Mouse (Mus musculus) CH12.LX (cell line): Measurements from ENCODE around the gene Plk3. TPM values are rescaled to one million over a fixed set of nuclear protein-coding genes. Genes with fewer than 3 reads are reported as not detected.
A peak's percentile ranks its signal among the peaks of the same experiment; 100 is the strongest.

Source experiments
- DNase-seq: peaks from one replicate; pipeline ENCODE4 v3.0.0-alpha.2; 2013; ENCODE audit errors: extremely low read depth
- H3K27ac ChIP-seq: 2 replicates; pipeline ENCODE4 v1.5.1; 2012; ENCODE audit warnings: low read depth, mild to moderate bottlenecking, control low read depth, moderate library complexity; ENCODE audit not compliant: insufficient read depth
- H3K27me3 ChIP-seq: replicated peaks from 2 replicates; pipeline ENCODE3; 2012; ENCODE audit warnings: inconsistent platforms
- H3K36me3 ChIP-seq, 2 experiments: replicated peaks in 1 of 2; 2 replicates each; pipeline versions ENCODE3 to v1.6.1; 2012; ENCODE audit warnings: inconsistent platforms in 1 of 2, low read length in 1 of 2, mild to moderate bottlenecking in 1 of 2, mixed read lengths in 1 of 2, moderate library complexity in 1 of 2; ENCODE audit not compliant: control insufficient read depth in 1 of 2, insufficient read depth in 1 of 2
- H3K4me1 ChIP-seq, 2 experiments: 2 replicates each; pipeline ENCODE4 v1.6.1; 2012; ENCODE audit warnings: inconsistent platforms in 1 of 2, moderate library complexity in 1 of 2; ENCODE audit not compliant: insufficient read depth in 2 of 2, control insufficient read depth in 1 of 2
- H3K4me2 ChIP-seq: 2 replicates; pipeline ENCODE4 v1.6.1; 2012; ENCODE audit warnings: low read depth, mild to moderate bottlenecking, control low read depth; ENCODE audit not compliant: poor library complexity, insufficient read depth, severe bottlenecking
- H3K4me3 ChIP-seq, 3 experiments: fragments of 150-350 bp in 1 of 3; sonication (generic) in 1 of 3; replicated peaks in 1 of 3; 2 replicates each; pipeline versions ENCODE3 to v1.5.1; 2011 to 2012; ENCODE audit warnings: low read depth in 2 of 3, low read length in 2 of 3, mild to moderate bottlenecking in 2 of 3, moderate library complexity in 2 of 3, control low read depth in 1 of 3, improper control_type of control experiment in 1 of 3, inconsistent platforms in 1 of 3, mixed read lengths in 1 of 3; ENCODE audit not compliant: poor library complexity in 1 of 3
- H3K79me2 ChIP-seq: replicated peaks from 2 replicates; pipeline ENCODE4 v1.6.1; 2012; ENCODE audit warnings: mild to moderate bottlenecking, moderate library complexity; ENCODE audit not compliant: control insufficient read depth, poor library complexity, insufficient read depth, severe bottlenecking; ENCODE audit errors: extremely low read depth
- H3K9ac ChIP-seq: 2 replicates; pipeline ENCODE4 v1.6.1; 2012; ENCODE audit warnings: low read depth, mild to moderate bottlenecking, control low read depth, moderate library complexity; ENCODE audit not compliant: insufficient read depth
- H3K9me3 ChIP-seq: replicated peaks from 2 replicates; pipeline ENCODE3; 2012; ENCODE audit warnings: low read length, inconsistent platforms, mixed read lengths
- CTCF ChIP-seq, 2 experiments: IDR thresholded peaks in 1 of 2; conservative IDR thresholded peaks in 1 of 2; 2 replicates each; pipeline ENCODE4 v1.5.1; 2011 to 2012; ENCODE audit warnings: low read depth in 2 of 2, low read length in 2 of 2, improper control_type of control experiment in 1 of 2, inconsistent platforms in 1 of 2, mild to moderate bottlenecking in 1 of 2, moderate library complexity in 1 of 2
- ELF1 ChIP-seq: IDR thresholded peaks from 2 replicates; pipeline ENCODE4 v1.6.1; 2014; ENCODE audit warnings: low read depth, mild to moderate bottlenecking, inconsistent platforms, low read length, improper control_type of control experiment
- ETS1 ChIP-seq: conservative IDR thresholded peaks from 2 replicates; pipeline ENCODE4 v1.6.1; 2012; ENCODE audit warnings: low read depth, mild to moderate bottlenecking, inconsistent platforms, low read length, improper control_type of control experiment, moderate library complexity
- HCFC1 ChIP-seq: IDR thresholded peaks from 2 replicates; pipeline ENCODE4 v1.6.1; 2012; ENCODE audit warnings: low read depth, mild to moderate bottlenecking, inconsistent platforms, low read length, improper control_type of control experiment
- IRF4 ChIP-seq: IDR thresholded peaks from 2 replicates; pipeline ENCODE4 v1.6.1; 2014; ENCODE audit warnings: low read depth, mild to moderate bottlenecking, inconsistent platforms, low read length, improper control_type of control experiment
- JUND ChIP-seq: conservative IDR thresholded peaks from 2 replicates; pipeline ENCODE4 v1.6.1; 2011; ENCODE audit warnings: low read depth, low read length, improper control_type of control experiment
- MEF2A ChIP-seq: IDR thresholded peaks from 2 replicates; pipeline ENCODE4 v1.6.1; 2014; ENCODE audit warnings: low read depth, mild to moderate bottlenecking, inconsistent platforms, low read length, improper control_type of control experiment, borderline replicate concordance
- NELFE ChIP-seq: IDR thresholded peaks from 2 replicates; pipeline ENCODE4 v1.6.1; 2011; ENCODE audit warnings: low read depth, low read length, improper control_type of control experiment
- PAX5 ChIP-seq: IDR thresholded peaks from 2 replicates; pipeline ENCODE4 v1.6.1; 2012; ENCODE audit warnings: low read length, inconsistent platforms, mixed read lengths
- POLR2A ChIP-seq: IDR thresholded peaks from 2 replicates; pipeline ENCODE4 v1.6.1; 2011; ENCODE audit warnings: low read depth, mild to moderate bottlenecking, improper control_type of control experiment, low read length
- RAD21 ChIP-seq: IDR thresholded peaks from 2 replicates; pipeline ENCODE4 v1.6.1; 2011; ENCODE audit warnings: low read depth, mild to moderate bottlenecking, low read length, improper control_type of control experiment, moderate library complexity
- SIN3A ChIP-seq: IDR thresholded peaks from 2 replicates; pipeline ENCODE4 v1.6.1; 2012; ENCODE audit warnings: low read length, improper control_type of control experiment, inconsistent platforms
- SMC3 ChIP-seq: IDR thresholded peaks from 2 replicates; pipeline ENCODE4 v1.6.1; 2011; ENCODE audit warnings: low read depth, low read length, improper control_type of control experiment
- TCF12 ChIP-seq: IDR thresholded peaks from 2 replicates; pipeline ENCODE4 v1.6.1; 2014; ENCODE audit warnings: low read depth, mild to moderate bottlenecking, inconsistent platforms, low read length, improper control_type of control experiment
- USF2 ChIP-seq: conservative IDR thresholded peaks from 2 replicates; pipeline ENCODE4 v1.6.1; 2011; ENCODE audit warnings: low read depth, low read length, improper control_type of control experiment
- ZC3H11A ChIP-seq: IDR thresholded peaks from 2 replicates; pipeline ENCODE4 v1.6.1; 2012; ENCODE audit warnings: low read depth, mild to moderate bottlenecking, inconsistent platforms, low read length, improper control_type of control experiment
- dilution Hi-C: fragments of 300-500 bp; cut with MboI; formaldehyde crosslinking; loops from 2 replicates; pipeline ENCODE4 v1.14.3; 2020; ENCODE audit warnings: low sequenced_read_pairs; ENCODE audit not compliant: extremely low pct_unique_long_range_greater_than_20kb, extremely low pct_ligation_motif_present
- in situ Hi-C: fragments of 300-500 bp; cut with MboI; formaldehyde crosslinking; loops from 3 replicates; pipeline ENCODE4 v1.14.3; 2019; ENCODE audit warnings: low sequenced_read_pairs, low pct_ligation_motif_present, low pct_unique_long_range_greater_than_20kb, mixed read lengths
- polyA plus RNA-seq: library from polyadenylated mRNA; unstranded; fragments of >175 nt; gene quantifications from 2 replicates; pipeline ENCODE4 v1.2.1, GENCODE M21; 2012; ENCODE audit warnings: low read depth; ENCODE audit not compliant: insufficient read length
- total RNA-seq, 2 experiments: library from RNA; depleted of rRNA; stranded (reverse); fragments of 300-350 nt in 1 of 2; fragments of >200 nt in 1 of 2; gene quantifications; 2 replicates each; pipeline ENCODE4 v1.2.3; 2012 to 2014

Gene Plk3
- total and polyA plus RNA-seq, 3 experiments, result 8.8 to 18.5 (median 12.0) TPM

DNA sequence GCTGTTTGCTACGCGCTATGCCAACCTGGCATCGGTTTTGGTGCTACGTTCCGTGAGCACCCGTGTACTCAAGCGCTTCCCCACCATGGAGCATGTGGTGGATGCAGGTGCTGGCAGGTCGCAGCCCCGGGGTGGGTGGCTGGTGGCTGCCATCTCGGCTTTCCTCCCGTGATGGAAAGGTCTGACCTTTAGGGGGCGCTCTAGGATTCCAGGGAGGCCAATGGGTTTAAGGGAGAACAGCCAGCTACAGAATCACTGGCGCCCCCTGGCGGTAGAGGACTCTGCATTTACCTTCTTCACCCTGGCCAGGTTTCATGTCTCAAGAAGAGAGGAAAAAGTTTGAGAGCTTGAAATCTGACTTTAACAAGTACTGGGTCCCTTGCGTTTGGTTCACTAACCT is 12.4 kb upstream of the Plk3 start:
- dilution Hi-C loops (no loop called here), in situ Hi-C loops (no loop called here)
- no peaks in the 10 kb centered on the region; the same call in 1 of the 2 replicates for H3K79me2 ChIP-seq
- TF ChIP-seq TCF12 (0 out of 2 replicates have a peak, but pooled peaks have one; percentile 38), POLR2A (0 out of 2 replicates have a peak, but pooled peaks have one; percentile 19), ETS1 (no peak), HCFC1 (0 out of 2 replicates have a peak, but pooled peaks have one; percentile 17), NELFE (peak; percentile 66; the same call in 1 of the 2 replicates), CTCF (conservative IDR thresholded peaks at IDR 0.05 in 1 of 2, IDR thresholded peaks at IDR 0.05 in 1 of 2; ENCODE audit: low read depth in 2 of 2, low read length in 2 of 2) (peak; percentile 88 to 99), SIN3A (no peak), IRF4 (0 out of 2 replicates have a peak, but pooled peaks have one; percentile 21), USF2 (no peak), PAX5 (no peak), SMC3 (peak; percentile 57), RAD21 (peak; percentile 65)
- H3K9me3 ChIP-seq, result no peaks in the 10 kb centered on the region
- H3K9ac ChIP-seq, result no peak overlapping the region
- no peak overlapping the region for H3K4me3 ChIP-seq
- H3K27ac ChIP-seq, result no peak overlapping the region
- no peak overlapping the region for H3K4me2 ChIP-seq
- peaks cover 29 to 36% of the 10 kb centered on the region in 2 experiments for H3K36me3 ChIP-seq
- H3K4me1 ChIP-seq, result peaks cover 0 to 6% of the 10 kb centered on the region in 2 experiments; a peak in 1 of 4 replicates
- H3K27me3 ChIP-seq, result no peaks in the 10 kb centered on the region
- DNase-seq, result peak; percentile 97

DNA sequence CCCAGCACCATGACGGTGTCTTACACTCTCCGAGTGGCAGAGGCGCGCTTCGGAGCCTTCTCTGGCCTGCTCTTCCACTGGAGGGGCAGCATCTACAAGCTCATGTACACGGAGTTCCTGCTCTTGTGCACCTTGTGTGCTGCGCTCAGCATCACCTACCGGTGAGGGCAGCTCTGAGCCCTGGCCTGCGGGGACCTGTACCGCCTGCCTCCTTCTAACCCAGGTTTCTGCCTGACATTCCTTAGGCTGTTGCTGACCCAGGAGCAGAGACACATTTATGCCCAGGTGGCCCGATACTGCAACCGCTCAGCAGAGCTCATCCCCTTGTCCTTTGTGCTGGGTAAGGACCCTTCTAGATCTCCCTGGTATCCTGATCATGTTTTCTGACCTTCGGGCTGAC is 11.5 kb upstream of the Plk3 start:
- dilution Hi-C loops, result no loop called here
- no peak overlapping the region for H3K27ac ChIP-seq
- peaks cover 21 to 27% of the 10 kb centered on the region in 2 experiments for H3K36me3 ChIP-seq
- H3K27me3 ChIP-seq, result no peaks in the 10 kb centered on the region
- H3K4me2 ChIP-seq, result no peak overlapping the region
- no peak for DNase-seq
- no peak overlapping the region for H3K4me3 ChIP-seq
- no peaks in the 10 kb centered on the region for H3K79me2 ChIP-seq
- H3K9me3 ChIP-seq, result no peaks in the 10 kb centered on the region
- H3K4me1 ChIP-seq, result 0 out of 4 replicates have a peak, but pooled peaks cover 0 to 2% of the 10 kb centered on the region in 2 experiments
- in situ Hi-C loops, result no loop called here
- TF ChIP-seq JUND (no peak), MEF2A (no peak), ZC3H11A (no peak), ELF1 (no peak), TCF12 (no peak)
- no peak overlapping the region for H3K9ac ChIP-seq
